Mouse (Mus musculus): Measurements from ENCODE around the gene Phf20.

GRCm38 (mm10) chr2:156250761-156251160, 54.5 kb downstream of the Phf20 start:
- no peak for TF ChIP-seq ZNF384 (IDR thresholded peaks at IDR 0.05; ENCODE audit: low read depth, low read length)
- TF ChIP-seq MAFK (IDR thresholded peaks at IDR 0.05; ENCODE audit: insufficient read depth, low read depth, low read length) = no peak
- TF ChIP-seq CHD2 (IDR thresholded peaks at IDR 0.05; ENCODE audit: low read depth, low read length) = no peak
- TF ChIP-seq ZC3H11A (IDR thresholded peaks at IDR 0.05; ENCODE audit: borderline replicate concordance, low read depth, low read length) = no peak
- no peak for TF ChIP-seq HCFC1 (IDR thresholded peaks at IDR 0.05; ENCODE audit: borderline replicate concordance, insufficient read depth, low read length)

Measured in ES-E14 (cell line).